ENCODE assay signal across 11 mouse cellular contexts in the genomic region with DNA sequence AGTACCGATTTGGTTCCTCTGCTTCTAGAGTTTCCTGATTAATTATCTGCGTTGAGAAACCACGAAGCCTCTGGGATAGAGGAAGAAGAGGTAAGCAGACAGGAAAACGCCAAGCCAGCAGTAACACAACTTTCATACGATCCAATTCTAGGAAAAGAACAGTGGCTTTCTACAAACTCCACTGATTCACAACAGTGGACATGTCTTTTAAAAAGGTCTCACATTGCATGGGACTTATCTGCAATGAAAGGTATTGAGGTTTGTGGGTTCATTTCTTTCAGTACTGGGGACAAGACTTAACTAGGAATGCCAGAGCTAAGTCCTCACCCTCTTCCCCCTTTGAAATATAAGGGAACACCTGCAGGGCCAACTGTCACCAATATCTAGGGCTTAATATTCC. TPM values are rescaled to one million over a fixed set of nuclear protein-coding genes. Genes with fewer than 3 reads are reported as not detected.
DNase-seq lines count a peak whose midpoint lies in the region; ATAC-seq lines count a peak whose summit lies in the region.
"Had no signal": no experiment of that assay in that cellular context is flagged by ENCODE, and none has a peak within 500 bp of the region (broad histone marks: within the 10 kb centered on the region; RNA-seq: fewer than 3 reads in every experiment).

No protein-coding gene starts in this region.

- H3K9ac ChIP-seq in heart, embryonic 15.5 days: peak overlapping the region; percentile 93; the same call in 1 of the 2 replicates
- peak overlapping the region; percentile 85 for H3K9ac ChIP-seq in hindbrain, embryonic 14.5 days
- H3K9ac ChIP-seq in midbrain, embryonic 12.5 days (replicated peaks): peak overlapping the region; percentile 85; the same call in 1 of the 2 replicates

- DNase-seq in heart, adult 8-10 months (ENCODE audit: low spot score): no peak
- peak; percentile 44 for DNase-seq in MEL-GATA-1-ER (ENCODE audit: extremely low read depth, low read depth)
- DNase-seq in hindbrain, embryonic 14.5 days (ENCODE audit: low spot score): no peak
- DNase-seq in left cerebral cortex, postnatal 25 days (ENCODE audit: low spot score in 2 of 2): no peak
- DNase-seq in natural killer cell, adult 2 months (ENCODE audit: low spot score in 2 of 2): no peak
- no peak for DNase-seq in lung, postnatal 10 days
- DNase-seq: cerebellum, adult 9-10 months had no signal

- whole genome bisulfite sequencing in heart, embryonic 15.5 days: 76% methylated on average over 5 of the region's 5 CpGs
- WGBS in hindbrain, embryonic 14.5 days: 85% methylated on average over 5 of the region's 5 CpGs
- 90% methylated on average over 5 of the region's 5 CpGs for WGBS in midbrain, embryonic 12.5 days

- ATAC-seq in heart, embryonic 15.5 days (replicated peaks; ENCODE audit: insufficient number of reproducible peaks, insufficient read depth, low FRiP score, low read depth): no peak
- ATAC-seq in hindbrain, embryonic 14.5 days (ENCODE audit: low FRiP score): no peak
- ATAC-seq in midbrain, embryonic 12.5 days (ENCODE audit: low FRiP score, low read depth): no peak

- H3K4me2 ChIP-seq in heart, embryonic 15.5 days: peak overlapping the region; percentile 86
- H3K4me2 ChIP-seq in hindbrain, embryonic 14.5 days (replicated peaks): peak overlapping the region; percentile 83
- peak overlapping the region; percentile 79 for H3K4me2 ChIP-seq in midbrain, embryonic 12.5 days (replicated peaks)

- H3K36me3 ChIP-seq in heart, embryonic 15.5 days: peaks cover 8% of the 10 kb centered on the region; the same call in 1 of the 2 replicates
- H3K36me3 ChIP-seq in hindbrain, embryonic 14.5 days (replicated peaks; ENCODE audit: control insufficient read depth, insufficient read depth): peaks cover 30% of the 10 kb centered on the region
- H3K36me3 ChIP-seq in midbrain, embryonic 12.5 days: peaks cover 5% of the 10 kb centered on the region

- H3K27ac ChIP-seq in heart, embryonic 15.5 days: no peak overlapping the region; the same call in 1 of the 2 replicates
- H3K27ac ChIP-seq in hindbrain, embryonic 14.5 days: no peak overlapping the region
- H3K27ac ChIP-seq in midbrain, embryonic 12.5 days (replicated peaks): no peak overlapping the region

- peaks cover 10% of the 10 kb centered on the region for H3K4me1 ChIP-seq in heart, embryonic 15.5 days (replicated peaks)
- peaks cover 8% of the 10 kb centered on the region for H3K4me1 ChIP-seq in hindbrain, embryonic 14.5 days (replicated peaks; ENCODE audit: control insufficient read depth, insufficient read depth, low read length)
- H3K4me1 ChIP-seq in midbrain, embryonic 12.5 days: peaks cover 8% of the 10 kb centered on the region; the same call in 1 of the 2 replicates

- no peaks in the 10 kb centered on the region for H3K9me3 ChIP-seq in heart, embryonic 15.5 days (replicated peaks)
- H3K9me3 ChIP-seq in hindbrain, embryonic 14.5 days (ENCODE audit: control insufficient read depth, low read length): no peaks in the 10 kb centered on the region
- H3K9me3 ChIP-seq in midbrain, embryonic 12.5 days: no peaks in the 10 kb centered on the region

- no peaks in the 10 kb centered on the region for H3K27me3 ChIP-seq in heart, embryonic 15.5 days
- H3K27me3 ChIP-seq in hindbrain, embryonic 14.5 days (ENCODE audit: control insufficient read depth, insufficient read depth, low read length): no peaks in the 10 kb centered on the region
- no peaks in the 10 kb centered on the region for H3K27me3 ChIP-seq in midbrain, embryonic 12.5 days

- peak overlapping the region; percentile 86 for H3K4me3 ChIP-seq in heart, embryonic 15.5 days
- H3K4me3 ChIP-seq in hindbrain, embryonic 14.5 days (replicated peaks; ENCODE audit: low read length): peak overlapping the region; percentile 57
- peak overlapping the region; percentile 56; the same call in 1 of the 2 replicates for H3K4me3 ChIP-seq in midbrain, embryonic 12.5 days

- intact Hi-C loops in left cerebral cortex, postnatal 25 days (cut with DNase I): no loop called here

RNA-seq across cellular contexts. Expression of gene Atraid, which starts 1.0 kb away (rescaled TPM):
- polyA plus RNA-seq in heart, embryonic 15.5 days (2015; fragmentation: Nextera tagmentation; extraction: Ambion mirVana): 116 and 118 TPM in 2 replicates
- total RNA-seq in heart, adult 8-10 months (2022): 10 to 100 TPM; 51.3 to 56.5 (median 53.1) TPM
- polyA plus RNA-seq in hindbrain, embryonic 14.5 days (2014; fragmentation: Nextera tagmentation; extraction: Ambion mirVana): 175 and 198 TPM in 2 replicates
- 117 and 120 TPM in 2 replicates for polyA plus RNA-seq in midbrain, embryonic 12.5 days (2016; fragmentation: Nextera tagmentation; extraction: Ambion mirVana)
- total RNA-seq in left cerebral cortex, postnatal 25 days (2021): 10 to 100 TPM; 70.8 to 71.4 TPM

RNA-seq across cellular contexts. Expression of gene Slc5a6, which starts 1.6 kb away (rescaled TPM):
- polyA plus RNA-seq in heart, embryonic 15.5 days (2015; fragmentation: Nextera tagmentation; extraction: Ambion mirVana): 5.8 and 9.3 TPM in 2 replicates
- 10 to 100 TPM; 10.8 to 18.8 (median 12.4) TPM for total RNA-seq in heart, adult 8-10 months (2022)
- polyA plus RNA-seq in hindbrain, embryonic 14.5 days (2014; fragmentation: Nextera tagmentation; extraction: Ambion mirVana): 20.5 and 24.5 TPM in 2 replicates
- 11.7 and 12.9 TPM in 2 replicates for polyA plus RNA-seq in midbrain, embryonic 12.5 days (2016; fragmentation: Nextera tagmentation; extraction: Ambion mirVana)
- total RNA-seq in left cerebral cortex, postnatal 25 days (2021): 10 to 100 TPM; 12.4 to 16.7 TPM

RNA-seq across cellular contexts. Expression of gene Cad, which starts 7.5 kb away (rescaled TPM):
- polyA plus RNA-seq in heart, embryonic 15.5 days (2015; fragmentation: Nextera tagmentation; extraction: Ambion mirVana): 11.0 and 19.0 TPM in 2 replicates
- total RNA-seq in heart, adult 8-10 months (2022): 10 to 100 TPM; 13.0 to 17.3 (median 16.3) TPM
- polyA plus RNA-seq in hindbrain, embryonic 14.5 days (2014; fragmentation: Nextera tagmentation; extraction: Ambion mirVana): 13.7 and 15.4 TPM in 2 replicates
- polyA plus RNA-seq in midbrain, embryonic 12.5 days (2016; fragmentation: Nextera tagmentation; extraction: Ambion mirVana): 39.2 and 39.7 TPM in 2 replicates
- total RNA-seq in left cerebral cortex, postnatal 25 days (2021): 10 to 100 TPM; 17.4 to 25.5 TPM

RNA-seq across cellular contexts. Expression of gene Dnajc5g, which starts 59.0 kb away (rescaled TPM):
- not detected in 2 replicates for polyA plus RNA-seq in heart, embryonic 15.5 days (2015; fragmentation: Nextera tagmentation; extraction: Ambion mirVana)
- not detected for total RNA-seq in heart, adult 8-10 months (2022)
- not detected in 2 replicates for polyA plus RNA-seq in hindbrain, embryonic 14.5 days (2014; fragmentation: Nextera tagmentation; extraction: Ambion mirVana)
- polyA plus RNA-seq in midbrain, embryonic 12.5 days (2016; fragmentation: Nextera tagmentation; extraction: Ambion mirVana): not detected in 2 replicates
- total RNA-seq in left cerebral cortex, postnatal 25 days (2021): not detected
- total RNA-seq: left cerebral cortex, adult 8-10 months had no signal
- polyA plus RNA-seq: small intestine, adult 2 months had no signal
